Mouse (Mus musculus) left cerebral cortex, adult 18-20 months (tissue): ENCODE measurements at regions not wholly inside any gene's neighbourhood (a gene's known extent, or its start where the extent isn't known, plus 50 kb on each side); places are given as distances from the start of the nearest gene placed in this dataset.
A peak's percentile ranks its signal among the peaks of the same experiment; 100 is the strongest.

Source experiments
- DNase-seq, 2 experiments: peaks; one replicate each; pipeline ENCODE4 v3.0.0; 2021 to 2022; ENCODE audit warnings: low spot score in 2 of 2, mixed read lengths in 1 of 2

DNA sequence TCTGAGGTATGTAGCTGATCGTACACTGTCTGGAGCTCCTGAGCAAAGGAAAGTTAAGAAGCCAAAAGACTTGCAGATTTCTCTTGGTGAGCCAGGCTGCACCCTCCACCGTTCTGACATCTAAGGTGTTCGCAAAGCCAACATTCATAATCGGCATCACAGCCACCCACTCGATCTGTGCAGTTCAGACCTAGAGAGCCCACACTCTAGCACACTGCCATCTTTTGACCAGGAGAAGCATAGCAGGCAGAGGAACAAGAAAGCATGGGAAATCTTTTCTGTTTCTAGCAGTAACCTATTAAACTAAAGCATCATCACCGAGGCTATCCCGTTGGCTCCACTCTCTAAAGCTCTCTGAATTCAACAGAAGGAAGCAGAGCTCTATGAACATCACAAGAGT is 59.2 kb downstream of the Areg start:
- peak; percentile 12 to 29 for DNase-seq

DNA sequence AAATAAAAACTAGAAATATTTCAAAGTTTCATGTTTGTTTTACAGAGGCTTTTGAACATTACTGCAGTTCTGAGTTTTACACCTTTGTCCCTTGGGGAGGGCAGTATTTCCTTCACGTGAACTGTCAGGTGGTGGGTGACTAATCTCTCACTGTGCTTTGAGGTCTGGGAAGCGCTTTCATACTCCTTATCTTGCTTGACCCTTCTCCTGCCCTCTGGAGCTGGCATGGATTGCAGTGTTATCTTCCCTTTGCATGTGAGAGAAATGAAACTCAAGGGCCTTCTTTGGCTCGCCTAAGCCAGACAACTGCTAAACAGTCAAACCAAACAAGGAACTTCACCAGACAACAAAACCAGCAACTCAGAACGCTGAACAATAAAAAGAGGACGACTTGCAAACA is 61.0 kb downstream of the Areg start:
- DNase-seq, result no peak

DNA sequence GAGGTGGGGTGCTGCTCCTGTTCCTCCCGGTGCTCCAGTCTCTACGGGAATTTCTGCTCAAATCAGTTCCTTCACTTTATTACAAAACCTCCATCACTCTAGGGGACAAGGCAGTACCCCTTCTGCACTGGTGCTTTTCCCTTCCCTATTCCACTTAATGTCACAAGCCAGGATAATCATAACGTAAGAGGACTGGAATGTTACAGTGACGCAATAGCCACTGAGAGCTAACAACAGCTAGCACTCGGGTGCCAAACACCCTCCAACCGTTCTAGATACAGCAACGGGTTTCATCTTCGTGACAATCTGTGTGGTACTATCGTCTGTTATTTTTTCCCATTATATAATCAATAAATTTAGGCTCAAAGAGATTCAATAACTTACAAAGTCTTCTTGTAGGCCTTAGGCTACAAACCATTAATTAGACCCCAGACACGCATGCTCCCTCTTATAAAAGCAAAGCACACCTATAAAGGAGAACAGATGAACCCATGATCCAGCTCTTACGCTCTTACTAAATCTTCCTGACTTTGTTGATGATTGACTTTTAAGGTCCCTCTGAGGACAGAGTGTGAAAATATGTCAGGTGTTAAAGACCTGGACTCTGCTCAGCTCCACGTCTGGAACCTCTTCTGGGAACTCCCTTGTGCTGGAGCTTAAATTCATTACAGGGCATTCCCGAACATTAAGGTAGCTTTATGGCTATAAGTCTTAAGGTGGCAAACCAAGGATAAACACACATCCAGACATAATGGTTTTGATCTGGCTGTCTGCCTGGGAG is 65.0 kb downstream of the Areg start:
- DNase-seq, result no peak

DNA sequence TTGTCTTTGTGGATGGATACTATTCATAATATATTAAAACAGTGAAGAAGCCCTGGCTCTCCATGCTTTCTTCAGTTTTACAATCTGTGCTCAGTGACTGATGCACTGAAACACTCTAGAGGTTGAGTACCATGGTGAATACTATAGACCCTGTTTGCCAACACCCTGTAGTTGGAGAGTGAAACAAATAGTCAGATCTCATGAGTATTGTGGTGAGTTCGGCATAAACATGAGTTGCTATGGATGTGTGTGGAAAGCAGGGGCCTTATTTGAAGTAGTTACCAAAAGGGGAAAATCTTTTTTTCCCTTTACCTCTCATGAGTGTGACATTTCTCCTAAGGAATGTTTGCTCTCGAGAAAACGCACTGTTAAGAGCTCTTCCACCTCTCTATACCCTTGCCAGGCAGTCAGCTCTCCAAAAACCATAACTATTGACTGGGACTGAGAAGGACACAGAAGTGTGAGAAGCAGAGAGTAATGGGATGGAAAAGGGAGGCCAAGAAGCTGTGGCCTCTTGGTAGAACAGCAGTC is 66.0 kb downstream of the Areg start:
- DNase-seq, result no peak

DNA sequence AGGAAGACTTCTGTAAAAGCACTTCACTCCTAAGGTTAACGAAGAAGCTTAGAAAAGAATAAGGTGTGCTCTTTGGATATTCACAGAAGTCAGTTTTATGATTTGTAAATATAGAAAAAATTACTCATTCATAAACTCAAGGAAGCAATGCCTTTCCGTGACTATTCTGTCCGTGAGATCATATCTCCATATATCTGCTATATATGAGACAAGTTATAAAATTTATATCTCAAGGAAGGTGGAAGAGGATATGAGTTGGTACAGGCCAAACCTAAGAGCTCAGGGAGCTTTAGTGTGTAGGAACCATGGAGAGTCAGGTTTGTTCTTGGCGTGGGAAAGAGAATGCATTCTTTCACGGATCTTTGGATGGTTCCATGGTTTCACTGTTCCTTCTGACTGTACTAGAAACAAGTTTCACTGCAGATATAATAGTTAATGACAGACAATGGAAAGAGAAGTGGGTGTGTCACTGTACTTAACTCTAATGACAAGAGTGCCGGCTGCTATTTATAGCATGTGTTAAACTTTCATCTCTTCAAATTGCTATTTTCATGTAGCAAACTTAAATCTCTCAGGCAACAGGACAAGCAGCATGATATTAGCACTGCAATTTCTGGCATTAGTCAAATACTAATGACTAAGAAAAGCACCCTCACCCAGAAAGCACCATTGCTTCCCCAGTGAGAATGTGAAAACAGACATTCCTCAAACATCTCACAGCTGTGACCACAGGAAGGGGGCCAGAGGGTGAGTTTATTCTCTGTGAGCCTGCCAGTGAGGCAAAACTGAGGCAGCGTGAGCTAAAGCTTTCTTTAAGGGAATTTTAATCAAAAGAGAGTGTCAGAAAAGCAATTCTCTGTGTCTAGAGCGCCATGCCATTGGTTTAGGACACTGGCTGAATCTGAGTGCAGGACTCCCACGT is 67.4 kb downstream of the Areg start:
- no peak for DNase-seq

DNA sequence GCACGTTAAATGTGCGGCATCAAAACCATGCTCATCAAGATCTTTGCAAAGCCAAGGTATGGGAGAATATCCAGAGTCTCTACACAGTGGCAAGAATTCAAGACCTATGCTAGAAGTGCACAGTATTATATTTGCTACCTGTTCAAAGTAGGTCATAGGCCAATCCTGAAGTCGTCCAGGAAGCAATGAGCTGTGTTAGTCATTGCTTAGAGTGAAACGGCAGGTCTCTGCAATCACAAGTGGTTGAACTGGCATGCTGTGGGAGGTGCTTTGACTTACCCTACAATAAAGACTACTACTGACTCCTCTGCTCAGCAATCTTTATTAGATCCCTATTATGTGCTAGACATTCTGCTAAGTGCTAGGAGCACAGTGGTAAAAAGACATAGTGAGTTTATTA is 80.8 kb downstream of the Areg start:
- no peak for DNase-seq

DNA sequence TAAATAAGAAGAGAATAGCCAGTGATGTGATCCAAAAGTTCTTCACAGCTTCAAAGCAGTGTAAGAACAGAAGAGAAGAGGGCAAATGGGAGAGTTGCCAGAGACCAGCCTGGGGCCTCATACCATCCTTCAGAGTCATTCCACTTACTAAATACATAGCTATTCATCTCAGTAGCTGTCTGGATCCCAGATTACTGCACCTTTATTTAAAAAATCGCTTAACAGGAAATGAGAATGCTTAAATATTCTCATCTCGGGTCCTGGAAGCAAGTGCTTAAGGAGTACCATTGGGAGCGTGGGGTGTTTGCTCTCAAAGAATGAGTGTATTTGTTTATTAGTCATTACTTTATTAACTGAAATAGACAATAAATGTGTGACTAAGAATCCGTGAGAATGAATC is 102.3 kb downstream of the Areg start:
- DNase-seq, result no peak

DNA sequence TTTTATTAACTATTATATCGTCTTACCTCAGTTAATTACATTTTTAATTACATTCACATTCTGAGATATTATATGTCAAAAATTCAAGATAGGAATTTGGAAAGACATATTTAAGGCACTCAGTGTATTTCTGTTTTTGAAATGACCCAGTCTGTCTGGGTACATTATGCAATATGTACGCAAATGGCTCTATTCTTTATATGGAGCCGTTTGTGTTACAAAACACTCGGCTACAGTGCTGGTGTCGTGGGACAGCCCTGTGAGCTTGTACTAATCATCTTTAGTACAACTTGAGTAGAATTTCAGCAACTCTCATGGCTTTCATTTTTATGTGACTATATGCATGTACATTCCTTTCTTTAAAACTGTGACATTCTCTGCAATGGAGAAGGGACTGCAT is 108.0 kb downstream of the Areg start:
- no peak for DNase-seq

DNA sequence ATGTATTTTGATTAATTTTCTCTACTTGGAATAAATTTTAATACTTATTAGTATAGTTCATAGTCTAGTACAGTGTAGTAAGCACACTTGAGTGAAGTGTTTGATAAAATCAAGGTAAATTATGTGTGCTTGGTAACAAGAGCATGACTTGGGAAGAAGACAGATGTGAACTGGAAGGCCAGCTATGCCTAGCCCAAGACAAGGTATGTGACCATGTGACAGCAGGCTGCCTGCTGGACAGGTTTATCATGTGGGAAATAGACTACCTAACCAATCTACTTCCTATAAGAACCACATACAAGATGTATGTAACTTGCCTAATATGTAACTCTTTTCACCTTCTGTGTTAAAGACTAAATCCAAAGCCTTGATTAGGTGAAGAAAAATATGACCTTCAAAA is 122.5 kb downstream of the Areg start:
- no peak for DNase-seq

DNA sequence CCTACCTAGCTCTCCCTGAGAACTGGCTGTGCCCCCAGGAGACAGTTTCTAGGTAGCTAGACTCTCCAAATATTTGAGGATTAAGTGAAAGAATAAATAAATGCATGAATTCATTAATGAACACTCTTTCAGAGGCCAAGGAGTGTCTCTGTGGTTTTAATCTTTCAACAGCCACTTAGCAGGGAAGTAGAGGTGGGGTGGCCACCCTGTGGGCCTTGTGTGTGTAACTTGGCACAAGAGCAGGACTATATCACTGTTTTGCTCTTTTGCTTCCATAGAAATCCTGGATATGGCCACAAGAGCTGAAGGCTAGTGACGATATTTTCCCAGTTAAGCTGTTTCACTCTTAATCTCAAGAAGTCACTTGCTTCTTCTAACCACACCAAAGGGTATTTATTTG is 123.1 kb downstream of the Areg start:
- DNase-seq, result no peak

DNA sequence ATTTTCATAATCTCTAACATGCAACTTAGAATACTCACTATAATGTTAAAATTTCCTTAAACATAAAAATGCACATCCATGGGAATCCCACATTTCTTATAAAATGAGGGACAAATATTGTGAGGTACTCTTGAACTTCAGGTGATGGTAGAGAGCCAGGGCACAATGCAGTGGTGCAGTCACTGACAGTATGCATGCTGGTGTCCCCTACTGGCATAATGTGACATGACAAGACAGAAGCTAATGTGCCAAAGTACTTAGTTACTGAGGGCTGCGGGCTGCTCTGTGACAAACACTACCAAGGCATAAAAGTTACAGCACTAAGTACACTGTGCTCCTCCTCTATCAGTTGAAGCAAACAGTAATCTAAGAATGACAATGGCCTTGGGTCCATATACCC is 131.3 kb downstream of the Areg start:
- no peak for DNase-seq

DNA sequence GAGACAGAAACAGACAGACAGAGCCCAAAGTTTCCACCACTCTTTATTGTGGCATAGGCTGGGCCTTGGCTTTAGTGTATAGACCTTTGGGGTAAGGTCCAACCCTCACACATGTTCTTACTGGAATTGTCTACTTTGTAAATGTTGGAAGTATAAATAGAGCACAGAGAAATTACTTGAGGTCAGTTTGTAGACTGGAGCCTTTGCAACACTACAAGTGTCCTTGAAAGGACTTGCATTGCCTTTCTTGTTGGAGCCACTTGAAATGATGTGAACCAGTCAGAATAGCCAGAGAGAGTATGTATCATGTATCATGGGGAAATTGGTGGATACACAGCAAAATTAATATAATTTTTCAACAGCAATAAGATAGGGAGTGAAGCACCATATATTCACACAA is 131.4 kb downstream of the Btc start:
- no peak for DNase-seq

DNA sequence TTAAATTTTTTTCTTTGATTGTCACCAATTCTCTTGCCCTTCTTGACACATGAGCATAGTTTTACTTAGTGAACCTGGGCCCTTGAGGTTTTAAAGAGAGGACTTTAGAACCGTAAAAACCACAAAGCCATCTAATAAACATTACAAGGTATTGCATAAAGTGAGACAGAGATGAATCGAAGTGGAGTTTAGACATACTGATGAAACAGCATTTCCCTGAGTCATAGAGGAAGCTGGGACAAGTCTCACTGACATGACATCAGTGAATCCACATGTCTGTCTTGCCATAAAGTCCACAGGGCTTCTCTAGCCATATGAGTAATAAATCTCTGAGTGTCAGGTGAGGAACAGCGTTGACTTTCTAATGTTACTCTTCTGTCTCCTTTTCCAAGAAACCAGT is 128.4 kb downstream of the Btc start:
- no peak for DNase-seq

DNA sequence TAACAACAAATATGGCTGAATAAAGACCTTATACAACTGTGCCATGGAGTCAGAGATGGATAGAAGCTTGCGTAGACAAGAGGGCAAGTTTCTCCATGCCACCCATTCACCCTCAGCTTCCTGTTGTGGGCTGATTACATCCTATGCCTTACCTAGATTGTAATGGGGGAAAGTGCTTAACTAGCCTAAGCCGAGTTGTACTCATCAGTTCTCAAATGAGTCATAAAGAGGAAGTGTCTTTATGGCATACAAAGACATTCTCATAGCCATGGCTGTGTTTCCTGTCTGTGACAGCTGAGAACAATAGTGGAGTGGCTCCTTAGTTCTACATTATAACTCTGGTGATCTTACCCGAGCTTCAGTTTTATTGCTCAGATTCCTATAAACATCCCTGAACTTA is 124.3 kb downstream of the Btc start:
- no peak for DNase-seq

DNA sequence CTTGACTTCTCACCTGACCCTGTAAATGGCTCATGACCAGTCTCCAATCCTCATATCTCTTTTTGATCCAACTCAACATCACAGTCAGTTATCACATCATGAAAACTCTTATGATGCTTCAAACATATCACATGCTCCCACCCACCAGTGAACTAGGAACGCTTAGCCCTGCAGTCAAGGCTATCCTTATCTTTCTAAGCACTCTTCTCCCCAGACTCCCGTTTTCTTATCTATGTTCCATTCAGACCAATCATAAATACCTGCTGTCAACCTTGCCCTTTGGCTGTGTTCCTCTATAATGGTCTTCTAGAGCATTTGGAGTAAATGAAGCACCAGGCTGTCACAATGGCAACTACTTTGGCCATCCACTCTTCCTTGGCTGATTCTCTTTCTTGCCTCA is 123.3 kb downstream of the Btc start:
- DNase-seq, result no peak

DNA sequence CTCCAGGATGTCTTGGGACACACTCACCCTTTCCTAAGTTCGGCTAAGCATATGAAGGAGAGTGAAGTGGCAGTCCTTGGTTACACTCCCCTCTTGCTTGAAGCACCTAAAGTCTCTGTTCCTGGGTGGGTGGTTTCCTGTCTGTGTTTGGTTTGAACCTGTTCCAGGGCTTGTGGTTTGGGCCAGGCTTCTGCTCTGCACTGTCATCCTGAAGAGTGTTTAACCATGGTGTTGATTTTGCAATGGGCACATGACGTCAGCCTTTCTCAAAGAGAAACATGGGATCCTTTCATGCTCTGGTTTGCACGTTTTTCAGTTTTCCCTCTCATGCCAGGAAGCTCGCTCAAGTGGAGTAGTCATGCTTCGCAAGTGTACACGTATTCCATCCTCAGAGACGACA is 119.8 kb downstream of the Btc start:
- no peak for DNase-seq

DNA sequence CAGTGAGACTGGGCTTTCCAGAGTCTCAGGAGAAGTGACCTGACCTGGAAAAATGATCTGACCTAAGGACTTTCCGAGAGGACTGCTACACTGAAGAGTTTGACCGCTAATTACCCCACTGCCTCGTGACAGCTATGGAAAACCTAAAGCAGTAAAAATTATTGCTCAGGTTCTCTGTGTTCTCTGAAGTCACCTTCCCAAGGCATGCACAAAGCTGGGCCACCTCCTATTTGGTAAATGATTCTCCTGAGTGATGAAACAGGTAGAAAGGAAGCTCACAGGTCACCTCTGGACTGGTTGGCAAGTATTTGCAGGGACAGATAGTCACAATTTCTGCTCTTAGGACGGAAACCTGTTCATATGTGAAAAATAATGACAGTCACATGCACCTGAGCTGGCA is 109.7 kb downstream of the Btc start:
- DNase-seq, result no peak

DNA sequence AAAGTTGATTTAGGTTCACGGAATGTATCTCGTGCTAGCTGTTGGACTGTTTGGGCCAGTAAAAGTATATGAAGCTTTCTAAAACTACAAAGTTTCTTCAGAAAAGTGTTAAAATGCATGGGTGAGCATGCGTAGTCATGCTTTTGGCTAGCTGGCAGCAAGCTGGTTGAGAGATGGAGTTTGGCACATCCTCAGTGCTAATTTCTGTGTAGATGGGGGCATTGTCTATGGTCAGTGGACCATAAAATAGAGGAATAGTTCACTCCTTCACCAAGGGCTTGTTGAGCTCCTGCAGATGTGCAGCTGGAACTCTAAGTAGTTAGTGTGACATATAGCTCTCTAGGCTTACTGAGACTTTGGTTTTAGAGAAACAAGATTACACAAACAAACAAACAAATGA is 107.8 kb downstream of the Btc start:
- no peak for DNase-seq

DNA sequence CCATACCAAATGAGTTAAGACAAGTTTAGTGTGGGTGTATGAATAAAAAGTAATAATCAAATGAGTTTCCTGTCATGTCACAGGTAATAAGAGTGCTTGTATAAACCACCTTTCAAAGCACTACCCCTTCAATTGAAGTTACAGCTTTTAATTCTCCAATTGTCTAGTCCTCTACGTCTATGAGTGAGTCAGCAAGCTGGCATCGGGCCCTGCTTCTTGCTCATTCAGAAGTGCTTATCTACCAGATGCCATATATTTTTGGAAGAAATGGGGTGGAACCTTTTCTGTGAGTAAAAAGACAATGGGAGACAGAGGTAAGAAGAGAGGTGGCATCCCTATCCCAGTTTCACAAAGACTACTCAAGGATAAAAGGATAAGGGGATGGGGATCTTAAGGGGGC is 105.7 kb downstream of the Btc start:
- peak; percentile 19 to 26 for DNase-seq

DNA sequence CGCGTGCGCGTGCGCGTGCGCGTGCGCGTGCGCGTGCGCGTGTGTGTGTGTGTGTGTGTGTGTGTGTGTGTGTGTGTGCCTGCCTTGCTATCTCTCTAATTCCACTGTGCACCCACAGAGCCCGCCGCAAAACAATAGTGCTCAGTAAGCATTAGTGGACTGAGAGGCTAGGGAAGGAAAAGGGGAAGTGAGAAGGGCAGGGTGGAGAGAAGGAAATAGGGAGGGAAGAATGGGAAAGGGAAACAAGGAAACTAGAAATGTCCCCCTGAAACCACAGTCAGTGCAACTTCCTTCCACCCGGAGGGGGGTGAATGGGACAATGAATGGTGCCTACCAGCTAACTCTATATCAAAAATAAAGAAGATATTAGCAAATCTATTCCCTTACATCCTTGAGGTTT is 100.7 kb downstream of the Btc start:
- no peak for DNase-seq

DNA sequence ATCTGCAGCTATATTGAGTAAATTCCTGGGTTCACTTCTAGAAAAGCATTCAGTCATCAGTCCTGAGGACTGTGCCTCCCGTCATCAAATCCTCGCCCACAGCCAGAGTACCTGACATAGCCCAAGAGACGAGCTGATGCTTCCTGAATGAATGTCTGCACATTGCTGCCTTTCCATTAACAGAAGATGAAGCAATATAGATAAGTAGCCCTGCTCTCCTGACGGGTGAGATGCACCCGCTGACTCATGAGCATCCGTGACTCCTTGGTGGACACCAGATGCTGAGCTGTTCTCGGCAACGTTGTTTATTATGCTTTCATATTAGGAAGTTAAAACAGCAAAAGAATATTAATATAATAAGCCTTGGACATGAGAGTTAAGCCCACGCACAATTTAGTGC is 99.9 kb downstream of the Btc start:
- no peak for DNase-seq

DNA sequence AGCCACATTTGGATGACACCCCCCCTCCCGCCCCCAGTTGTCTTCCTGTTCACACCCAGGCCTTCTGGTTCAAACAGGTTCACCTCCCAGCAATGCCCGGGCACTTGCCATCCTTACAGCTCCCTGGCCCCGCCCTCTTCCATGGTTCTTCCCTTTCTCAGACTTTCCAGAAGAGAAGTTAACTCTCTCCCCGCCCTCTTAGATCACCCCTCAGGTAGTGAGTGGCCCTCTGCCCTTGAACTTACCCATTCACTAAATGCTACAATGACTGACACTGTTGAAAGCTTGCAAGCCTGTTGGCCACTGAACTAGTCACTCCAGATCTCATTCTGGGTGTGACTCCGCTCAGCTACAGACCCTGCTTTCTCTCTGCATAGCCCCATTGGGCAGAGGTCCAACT is 99.1 kb downstream of the Btc start:
- DNase-seq, result no peak
